Mouse (Mus musculus): ENCODE results near the gene Ispd. TPM values are rescaled to one million over a fixed set of nuclear protein-coding genes. Genes with fewer than 3 reads are reported as not detected.
A peak's percentile ranks its signal among the peaks of the same experiment; 100 is the strongest.

Gene Ispd
- polyA plus RNA-seq, 1 experiment from 2014 or later, result 16.4 TPM

DNA sequence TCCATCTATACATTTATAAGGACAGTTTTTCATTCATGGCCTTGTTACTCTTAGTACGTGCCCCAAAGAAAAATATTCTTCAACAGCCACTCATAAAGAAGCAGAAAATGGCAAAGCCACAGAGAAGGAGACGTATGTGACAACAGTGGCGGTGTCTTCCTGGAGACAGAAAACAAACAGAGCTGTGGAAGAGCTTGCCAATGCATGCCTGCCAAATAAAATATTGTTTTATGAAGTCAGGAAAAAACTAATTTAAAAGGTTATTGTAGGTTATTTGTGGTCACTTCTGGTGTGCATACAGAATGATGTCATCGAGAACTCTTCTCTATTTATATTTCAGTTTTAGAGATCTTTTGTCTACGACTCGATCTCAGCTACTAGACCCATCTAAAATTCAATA is 341.5 kb downstream of the Ispd start:
- H3K4me1 ChIP-seq, result peaks cover 16% of the 10 kb centered on the region; the same call in 1 of the 2 replicates
- H3K27me3 ChIP-seq, result no peaks in the 10 kb centered on the region
- H3K9ac ChIP-seq, result no peak overlapping the region
- no peaks in the 10 kb centered on the region for H3K9me3 ChIP-seq
- peak; percentile 44; the same call in 1 of the 2 replicates for ATAC-seq (ENCODE audit: borderline replicate concordance, extremely low read depth, low FRiP score, low TSS enrichment)
- no peaks in the 10 kb centered on the region for H3K36me3 ChIP-seq
- peak overlapping the region; percentile 67 for H3K27ac ChIP-seq
- H3K4me3 ChIP-seq, result no peak overlapping the region
- no peak overlapping the region for H3K4me2 ChIP-seq
- WGBS, result 33% methylated on average over 6 of the region's 6 CpGs

DNA sequence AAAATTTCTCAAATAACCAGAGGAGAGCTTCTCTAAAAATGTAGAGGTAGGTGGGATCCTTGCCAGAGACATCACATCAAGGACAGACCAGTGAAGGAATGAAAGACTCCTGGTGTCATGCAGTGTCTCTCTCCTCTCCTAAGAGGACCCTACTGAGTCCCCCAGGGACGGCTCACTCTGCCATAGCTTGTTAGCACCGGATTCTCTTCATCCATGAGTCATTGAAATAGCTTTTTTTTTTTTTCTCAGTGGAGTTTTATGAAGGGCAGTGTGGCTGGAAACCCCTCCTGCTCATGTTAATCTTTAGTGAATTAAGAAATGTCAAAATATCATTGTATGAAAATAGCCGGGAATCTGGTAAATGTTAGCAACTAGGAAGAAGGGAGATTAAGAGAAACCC is 342.1 kb downstream of the Ispd start:
- ATAC-seq (ENCODE audit: borderline replicate concordance, extremely low read depth, low FRiP score, low TSS enrichment), result no peak
- H3K4me2 ChIP-seq, result no peak overlapping the region

DNA sequence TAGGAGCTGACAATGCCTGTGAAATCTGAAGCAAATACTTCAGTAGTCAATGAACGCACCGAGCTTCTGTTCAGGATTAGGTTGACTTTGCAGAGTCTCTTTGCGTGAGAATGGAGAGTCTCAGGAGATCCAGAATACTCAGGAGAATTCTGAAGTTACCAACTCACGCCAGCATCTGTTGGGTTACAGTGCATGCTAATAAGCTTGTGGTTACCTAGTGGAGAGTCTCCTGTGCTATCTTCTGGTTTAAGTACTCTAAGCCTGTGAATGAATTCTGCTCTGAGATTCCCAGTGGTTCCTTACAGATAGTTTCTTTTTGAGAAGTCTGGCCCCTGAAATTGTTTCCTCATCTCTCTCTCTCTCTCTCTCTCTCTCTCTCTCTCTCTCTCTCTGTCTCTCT is 343.0 kb downstream of the Ispd start:
- H3K27me3 ChIP-seq, result no peaks in the 10 kb centered on the region
- H3K36me3 ChIP-seq, result no peaks in the 10 kb centered on the region
- H3K9me3 ChIP-seq, result no peaks in the 10 kb centered on the region
- WGBS, result 80% methylated on average over 4 of the region's 4 CpGs
- no peak overlapping the region for H3K9ac ChIP-seq
- H3K4me3 ChIP-seq, result no peak overlapping the region
- H3K4me2 ChIP-seq, result no peak overlapping the region
- H3K27ac ChIP-seq, result peak overlapping the region; percentile 19; the same call in 1 of the 2 replicates
- 0 out of 2 replicates have a peak, but pooled peaks cover 9% of the 10 kb centered on the region for H3K4me1 ChIP-seq
- no peak for ATAC-seq (ENCODE audit: borderline replicate concordance, extremely low read depth, low FRiP score, low TSS enrichment)

More for the DNA sequence above, 342.1 kb downstream of the Ispd start:
- Histone ChIP-seq H3K9ac (no peak overlapping the region), H3K4me3 (no peak overlapping the region), H3K4me1 (peaks cover 10% of the 10 kb centered on the region; the same call in 1 of the 2 replicates), H3K27ac (peak overlapping the region; percentile 67), H3K27me3 (no peaks in the 10 kb centered on the region), H3K36me3 (no peaks in the 10 kb centered on the region), H3K9me3 (no peaks in the 10 kb centered on the region)
- WGBS, result 46% methylated on average over 3 of the region's 3 CpGs

DNA sequence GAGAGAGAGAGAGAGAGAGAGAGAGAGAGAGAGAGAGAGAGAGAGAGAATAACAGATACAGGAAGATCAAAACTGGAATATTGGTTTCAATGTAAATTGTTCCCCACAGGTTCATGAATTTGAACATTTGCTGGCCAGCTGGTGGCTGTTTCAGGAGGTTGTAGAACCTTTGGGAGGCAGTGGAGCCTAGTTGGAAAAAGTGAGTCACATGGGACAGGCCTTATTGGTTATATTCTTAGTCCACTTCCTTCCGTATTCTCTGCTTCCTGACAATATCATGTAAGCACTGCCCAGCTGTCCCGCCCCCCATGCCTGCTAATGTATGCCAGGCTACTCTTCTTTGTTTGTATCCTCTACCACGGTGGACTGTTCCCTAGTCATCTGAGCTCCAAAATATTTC is 344.0 kb downstream of the Ispd start:
- WGBS, result 81% methylated on average over 3 of the region's 3 CpGs
- H3K4me3 ChIP-seq, result no peak overlapping the region
- H3K4me1 ChIP-seq, result 0 out of 2 replicates have a peak, but pooled peaks cover 9% of the 10 kb centered on the region
- no peaks in the 10 kb centered on the region for H3K27me3 ChIP-seq
- no peaks in the 10 kb centered on the region for H3K36me3 ChIP-seq
- H3K9me3 ChIP-seq, result no peaks in the 10 kb centered on the region
- H3K9ac ChIP-seq, result no peak overlapping the region
- H3K27ac ChIP-seq, result no peak overlapping the region
- ATAC-seq (ENCODE audit: borderline replicate concordance, extremely low read depth, low FRiP score, low TSS enrichment), result no peak
- no peak overlapping the region for H3K4me2 ChIP-seq

DNA sequence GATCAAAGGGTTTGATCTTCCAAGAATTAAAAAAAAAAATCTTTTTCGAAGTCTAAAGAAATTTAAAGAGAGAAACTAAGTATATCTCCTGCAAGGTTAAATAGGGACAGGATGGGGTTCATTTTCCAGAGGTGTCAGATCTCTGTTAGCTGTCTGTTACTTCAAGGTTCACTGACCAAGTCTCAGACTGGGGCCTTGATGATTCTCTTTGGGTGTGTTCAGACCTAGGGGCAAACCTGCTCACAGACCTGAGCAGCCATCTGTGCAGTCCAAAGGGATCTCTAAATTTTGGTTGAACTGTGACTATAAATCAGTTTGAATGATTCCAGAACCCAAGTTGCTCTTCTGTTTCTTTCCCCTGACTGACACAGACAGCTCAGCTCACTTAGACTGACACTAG is 344.8 kb downstream of the Ispd start:
- Histone ChIP-seq H3K36me3 (no peaks in the 10 kb centered on the region), H3K27ac (no peak overlapping the region), H3K9me3 (no peaks in the 10 kb centered on the region), H3K4me2 (no peak overlapping the region), H3K27me3 (no peaks in the 10 kb centered on the region), H3K9ac (no peak overlapping the region), H3K4me3 (no peak overlapping the region), H3K4me1 (0 out of 2 replicates have a peak, but pooled peaks cover 9% of the 10 kb centered on the region)
- ATAC-seq (ENCODE audit: borderline replicate concordance, extremely low read depth, low FRiP score, low TSS enrichment), result no peak
- 33% methylated on average over 1 of the region's 1 CpGs for WGBS

DNA sequence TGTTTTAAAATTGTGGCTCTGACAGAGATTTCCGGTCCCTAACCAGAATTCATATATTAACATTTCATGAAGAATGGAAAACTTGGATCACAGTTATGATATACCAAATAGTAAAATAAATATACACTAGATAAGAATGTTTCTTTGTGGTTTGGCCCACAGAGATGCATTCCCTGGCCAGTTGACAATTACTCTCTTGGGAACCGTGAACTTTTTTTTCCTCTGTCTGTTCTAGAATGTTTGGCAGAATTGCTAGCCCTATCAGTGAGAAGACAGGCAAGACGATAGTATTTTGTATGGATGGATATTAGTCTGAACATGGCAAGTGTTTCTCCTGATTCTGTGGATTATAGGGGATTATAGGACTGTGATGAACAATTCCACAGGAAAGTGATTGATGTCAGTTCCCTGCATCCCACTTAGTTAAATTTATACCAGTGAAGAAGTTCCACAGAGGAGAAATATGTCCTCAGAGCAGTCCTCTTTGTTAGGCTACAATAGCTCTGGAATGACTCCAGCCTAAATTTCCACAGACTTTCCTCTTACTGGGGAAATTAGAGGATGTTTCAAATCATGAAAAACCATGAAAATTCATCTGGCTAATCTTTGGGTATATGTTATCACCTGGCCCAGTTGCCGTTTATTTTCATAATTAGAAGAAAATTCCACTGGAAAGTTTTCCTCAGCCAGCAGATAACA is 352.6 kb downstream of the Ispd start:
- WGBS, result 39% methylated on average over 4 of the region's 4 CpGs
- H3K27ac ChIP-seq, result peak overlapping the region; percentile 65
- peak; percentile 73; the same call in 1 of the 2 replicates for ATAC-seq (ENCODE audit: borderline replicate concordance, extremely low read depth, low FRiP score, low TSS enrichment)
- H3K36me3 ChIP-seq, result no peaks in the 10 kb centered on the region
- no peak overlapping the region for H3K4me2 ChIP-seq
- no peak overlapping the region for H3K4me3 ChIP-seq
- H3K9ac ChIP-seq, result no peak overlapping the region
- H3K27me3 ChIP-seq, result no peaks in the 10 kb centered on the region
- H3K9me3 ChIP-seq, result no peaks in the 10 kb centered on the region
- H3K4me1 ChIP-seq, result peaks cover 7% of the 10 kb centered on the region

Other genes with a start within 250 kb of the Ispd start
- gene Ankmy2, start 224.3 kb upstream of the Ispd start, polyA plus RNA-seq (2015; fragmentation: Nextera tagmentation; extraction: Ambion mirVana), result 36.7 and 37.2 TPM in 2 replicates
- 179 and 187 TPM in 2 replicates for gene Bzw2, start 223.4 kb upstream of the Ispd start, polyA plus RNA-seq (2015; fragmentation: Nextera tagmentation; extraction: Ambion mirVana)
- gene Lrrc72, start 128.1 kb upstream of the Ispd start, polyA plus RNA-seq (2015; fragmentation: Nextera tagmentation; extraction: Ambion mirVana), result not detected in 2 replicates
- gene Sostdc1, start 67.3 kb upstream of the Ispd start, polyA plus RNA-seq (2015; fragmentation: Nextera tagmentation; extraction: Ambion mirVana), result 2.7 and 3.1 TPM in 2 replicates
- 1.5 and 2.3 TPM in 2 replicates for gene D630036H23Rik, start 731 bp downstream of the Ispd start, polyA plus RNA-seq (2015; fragmentation: Nextera tagmentation; extraction: Ambion mirVana)